Mouse (Mus musculus): Measurements from ENCODE around the gene Alkbh1. TPM values are rescaled to one million over a fixed set of nuclear protein-coding genes. Genes with fewer than 3 reads are reported as not detected.

Gene Alkbh1
- total and polyA plus RNA-seq, 3 experiments: 41.4 to 48.9 TPM; not detected in 1

- Histone ChIP-seq H3K4me3 (ENCODE audit: control insufficient read depth in 1 of 2, insufficient read depth in 1 of 2, low read depth in 2 of 2, low read length in 2 of 2) (no peak overlapping the region), H3K79me2 (ENCODE audit: control insufficient read depth, insufficient read depth, low read length, poor library complexity) (no peaks in the 10 kb centered on the region), H3K27me3 (ENCODE audit: control insufficient read depth in 1 of 2, insufficient read depth in 2 of 2, low read length in 2 of 2) (no peaks in the 10 kb centered on the region), H3K9ac (ENCODE audit: control insufficient read depth, low read depth, low read length, poor library complexity, severe bottlenecking) (no peak overlapping the region), H3K27ac (ENCODE audit: control insufficient read depth, low read depth, low read length) (no peak overlapping the region), H3K9me3 (replicated peaks; ENCODE audit: insufficient read depth, low read length) (no peaks in the 10 kb centered on the region), H3K4me1 (ENCODE audit: control insufficient read depth in 1 of 2, insufficient read depth in 2 of 2, low read length in 2 of 2) (peaks cover 0 to 9% of the 10 kb centered on the region in 2 experiments; a peak in 2 of 4 replicates), H3K36me3 (ENCODE audit: control insufficient read depth in 1 of 2, insufficient read depth in 2 of 2, low read length in 2 of 2) (peaks cover 0 to 33% of the 10 kb centered on the region in 2 experiments)
- TF ChIP-seq POLR2A (IDR thresholded peaks at IDR 0.05; ENCODE audit: control insufficient read depth in 1 of 2, insufficient read depth in 1 of 2, low read depth in 1 of 2, low read length in 2 of 2, poor library complexity in 1 of 2): no peak
- no peak for TF ChIP-seq POLR2AphosphoS5 (IDR thresholded peaks at IDR 0.05; ENCODE audit: borderline replicate concordance, low read depth, low read length)
- peak; percentile 43 for TF ChIP-seq TAL1 (IDR thresholded peaks at IDR 0.05; ENCODE audit: low read length)
- TF ChIP-seq GATA1 (IDR thresholded peaks at IDR 0.05; ENCODE audit: low read depth, low read length): peak; percentile 62
- TF ChIP-seq RAD21 (IDR thresholded peaks at IDR 0.05; ENCODE audit: low read depth, low read length): no peak
- TF ChIP-seq BHLHE40 (IDR thresholded peaks at IDR 0.05; ENCODE audit: borderline replicate concordance, low read depth, low read length): no peak
- no peak for TF ChIP-seq RCOR1 (IDR thresholded peaks at IDR 0.05; ENCODE audit: low read depth, low read length)
- no peak for TF ChIP-seq CHD2 (IDR thresholded peaks at IDR 0.05; ENCODE audit: low read length)
- DNase-seq (ENCODE audit: low read depth, low spot score): no peak
Measured at GRCm38 (mm10) chr12:87424516-87424915, 19.3 kb downstream of the Alkbh1 start.

GRCm38 (mm10) chr12:87423700-87424099, 20.1 kb downstream of the Alkbh1 start:
- no peak for DNase-seq (ENCODE audit: low read depth, low spot score)
- H3K9me3 ChIP-seq (replicated peaks; ENCODE audit: insufficient read depth, low read length): no peaks in the 10 kb centered on the region
- TF ChIP-seq ZKSCAN1 (IDR thresholded peaks at IDR 0.05; ENCODE audit: low read depth, low read length) (no peak), POLR2AphosphoS2 (IDR thresholded peaks at IDR 0.05; ENCODE audit: low read length) (peak; percentile 72)
- no peaks in the 10 kb centered on the region for H3K27me3 ChIP-seq (ENCODE audit: control insufficient read depth in 1 of 2, insufficient read depth in 2 of 2, low read length in 2 of 2)
- H3K36me3 ChIP-seq (ENCODE audit: control insufficient read depth in 1 of 2, insufficient read depth in 2 of 2, low read length in 2 of 2): peaks cover 0 to 30% of the 10 kb centered on the region in 2 experiments
- no peak overlapping the region for H3K4me3 ChIP-seq (ENCODE audit: control insufficient read depth in 1 of 2, insufficient read depth in 1 of 2, low read depth in 2 of 2, low read length in 2 of 2)
- no peak overlapping the region for H3K27ac ChIP-seq (ENCODE audit: control insufficient read depth, low read depth, low read length)
- H3K9ac ChIP-seq (ENCODE audit: control insufficient read depth, low read depth, low read length, poor library complexity, severe bottlenecking): no peak overlapping the region
- no peaks in the 10 kb centered on the region for H3K79me2 ChIP-seq (ENCODE audit: control insufficient read depth, insufficient read depth, low read length, poor library complexity)
- H3K4me1 ChIP-seq (ENCODE audit: control insufficient read depth in 1 of 2, insufficient read depth in 2 of 2, low read length in 2 of 2): peaks cover 0 to 9% of the 10 kb centered on the region in 2 experiments; a peak in 2 of 4 replicates

- no peak overlapping the region for H3K4me3 ChIP-seq (ENCODE audit: control insufficient read depth in 1 of 2, insufficient read depth in 1 of 2, low read depth in 2 of 2, low read length in 2 of 2)
- no peak overlapping the region for H3K9ac ChIP-seq (ENCODE audit: control insufficient read depth, low read depth, low read length, poor library complexity, severe bottlenecking)
- TF ChIP-seq ZC3H11A (IDR thresholded peaks at IDR 0.05; ENCODE audit: low read depth, low read length): no peak
- TF ChIP-seq CHD2 (IDR thresholded peaks at IDR 0.05; ENCODE audit: low read length): no peak
- no peak for TF ChIP-seq POLR2AphosphoS5 (IDR thresholded peaks at IDR 0.05; ENCODE audit: borderline replicate concordance, low read depth, low read length)
- no peak for TF ChIP-seq GABPA (IDR thresholded peaks at IDR 0.05; ENCODE audit: low read depth, low read length)
- TF ChIP-seq CHD1 (IDR thresholded peaks at IDR 0.05; ENCODE audit: low read depth, low read length): no peak
- no peak for TF ChIP-seq UBTF (IDR thresholded peaks at IDR 0.05; ENCODE audit: borderline replicate concordance, insufficient read depth, low read depth, low read length)
- peak; percentile 52 for TF ChIP-seq TAL1 (IDR thresholded peaks at IDR 0.05; ENCODE audit: low read length)
- no peak for TF ChIP-seq MAZ (IDR thresholded peaks at IDR 0.05; ENCODE audit: low read depth, low read length)
- TF ChIP-seq MEF2A (IDR thresholded peaks at IDR 0.05; ENCODE audit: extremely low read depth, insufficient replicate concordance, low read depth, low read length, poor library complexity, severe bottlenecking): no peak
- no peak for TF ChIP-seq EP300 (IDR thresholded peaks at IDR 0.05; ENCODE audit: low read depth in 1 of 2, low read length in 2 of 2)
- no peak for TF ChIP-seq POLR2AphosphoS2 (IDR thresholded peaks at IDR 0.05; ENCODE audit: low read length)
- TF ChIP-seq USF1 (IDR thresholded peaks at IDR 0.05; ENCODE audit: low read depth, low read length): no peak
- TF ChIP-seq MAFK (IDR thresholded peaks at IDR 0.05; ENCODE audit: borderline replicate concordance, low read depth, low read length): no peak
- no peak for TF ChIP-seq ETS1 (IDR thresholded peaks at IDR 0.05; ENCODE audit: low read depth, low read length)
- no peak for TF ChIP-seq GATA1 (IDR thresholded peaks at IDR 0.05; ENCODE audit: low read depth, low read length)
- peak; percentile 69; the same call in 1 of the 2 replicates for TF ChIP-seq ZKSCAN1 (IDR thresholded peaks at IDR 0.05; ENCODE audit: low read depth, low read length)
- no peak for TF ChIP-seq NELFE (IDR thresholded peaks at IDR 0.05; ENCODE audit: low read depth, low read length)
- no peak for TF ChIP-seq TBP (IDR thresholded peaks at IDR 0.05; ENCODE audit: low read depth, low read length)
- H3K79me2 ChIP-seq (ENCODE audit: control insufficient read depth, insufficient read depth, low read length, poor library complexity): no peaks in the 10 kb centered on the region
- peaks cover 0 to 9% of the 10 kb centered on the region in 2 experiments; a peak in 1 of 4 replicates for H3K4me1 ChIP-seq (ENCODE audit: control insufficient read depth in 1 of 2, insufficient read depth in 2 of 2, low read length in 2 of 2)
- 0 out of 2 replicates have a peak overlapping the region, but pooled peaks have one; percentile 11 for H3K27ac ChIP-seq (ENCODE audit: control insufficient read depth, low read depth, low read length)
- no peaks in the 10 kb centered on the region for H3K27me3 ChIP-seq (ENCODE audit: control insufficient read depth in 1 of 2, insufficient read depth in 2 of 2, low read length in 2 of 2)
- H3K36me3 ChIP-seq (ENCODE audit: control insufficient read depth in 1 of 2, insufficient read depth in 2 of 2, low read length in 2 of 2): peaks cover 0 to 15% of the 10 kb centered on the region in 2 experiments; a peak in 3 of 4 replicates
- no peaks in the 10 kb centered on the region for H3K9me3 ChIP-seq (replicated peaks; ENCODE audit: insufficient read depth, low read length)
- no peak for DNase-seq (ENCODE audit: low read depth, low spot score)
Measured at GRCm38 (mm10) chr12:87421708-87422507, 21.9 kb downstream of the Alkbh1 start.
